Mouse (Mus musculus) heart, embryonic 15.5 days (tissue): Measurements from ENCODE around the gene Shisa8. TPM values are rescaled to one million over a fixed set of nuclear protein-coding genes. Genes with fewer than 3 reads are reported as not detected.

Experiments used
- ATAC-seq: fragments of 200-750 bp; cut with Nextera tagmentation; replicated peaks from 2 replicates; pipeline ENCODE4 v1.8.0; 2017; ENCODE audit warnings: low read depth, moderate TSS enrichment; ENCODE audit not compliant: insufficient number of reproducible peaks, insufficient read depth, low FRiP score
- H3K27ac ChIP-seq: fragments of 300-500 bp; sonication (generic); 2 replicates; pipeline ENCODE4 v1.5.1; 2015; ENCODE audit warnings: mild to moderate bottlenecking, inconsistent platforms
- H3K27me3 ChIP-seq: fragments of 300-500 bp; sonication (generic); 2 replicates; pipeline ENCODE4 v1.6.1; 2015; ENCODE audit warnings: inconsistent platforms
- H3K36me3 ChIP-seq: fragments of 300-500 bp; sonication (generic); 2 replicates; pipeline ENCODE4 v1.6.1; 2015; ENCODE audit warnings: mild to moderate bottlenecking, inconsistent platforms
- H3K4me1 ChIP-seq: fragments of 300-500 bp; sonication (generic); replicated peaks from 2 replicates; pipeline ENCODE4 v1.6.1; 2015; ENCODE audit warnings: inconsistent platforms
- H3K4me2 ChIP-seq: fragments of 300-500 bp; sonication (generic); 2 replicates; pipeline ENCODE4 v1.6.1; 2015; ENCODE audit warnings: inconsistent platforms, mild to moderate bottlenecking, moderate library complexity
- H3K4me3 ChIP-seq: fragments of 300-500 bp; sonication (generic); 2 replicates; pipeline ENCODE4 v1.5.1; 2015; ENCODE audit warnings: mild to moderate bottlenecking, inconsistent platforms
- H3K9ac ChIP-seq: fragments of 300-500 bp; sonication (generic); 2 replicates; pipeline ENCODE4 v1.6.1; 2015; ENCODE audit warnings: mild to moderate bottlenecking, inconsistent platforms
- H3K9me3 ChIP-seq: fragments of 300-500 bp; sonication (generic); replicated peaks from 2 replicates; pipeline ENCODE4 v1.6.1; 2016; ENCODE audit warnings: inconsistent platforms
- WGBS: fragments of 180-500 bp; shearing (Covaris S2); methylation state at CpG from one replicate; pipeline ENCODE4 v1.1.7; 2015; ENCODE audit warnings: mixed read lengths; 5-methylcytosine and 5-hydroxymethylcytosine counted together
- polyA plus RNA-seq: library from polyadenylated mRNA; unstranded; fragments of >200 nt; fragmentation: Nextera tagmentation; extraction: Ambion mirVana; gene quantifications from 2 replicates; pipeline ENCODE4 v1.2.1, GENCODE M21; 2015

Gene Shisa8
- polyA plus RNA-seq, 1 experiment from 2014 or later: 0.25 TPM

- no peaks in the 10 kb centered on the region for H3K9me3 ChIP-seq
- 22% methylated on average over 14 of the region's 14 CpGs for WGBS
- H3K27ac ChIP-seq: peak overlapping the region; percentile 76
- H3K9ac ChIP-seq: no peak overlapping the region
- peaks cover 33% of the 10 kb centered on the region for H3K36me3 ChIP-seq
- peak overlapping the region; percentile 32 for H3K4me2 ChIP-seq
- peak; percentile 81 for ATAC-seq
- no peak overlapping the region for H3K4me3 ChIP-seq
- H3K27me3 ChIP-seq: no peaks in the 10 kb centered on the region
- H3K4me1 ChIP-seq: peaks cover 54% of the 10 kb centered on the region
These were observed 26.5 kb downstream of the Shisa8 start for GRCm38 (mm10) chr15:82186131-82186530.

DNA sequence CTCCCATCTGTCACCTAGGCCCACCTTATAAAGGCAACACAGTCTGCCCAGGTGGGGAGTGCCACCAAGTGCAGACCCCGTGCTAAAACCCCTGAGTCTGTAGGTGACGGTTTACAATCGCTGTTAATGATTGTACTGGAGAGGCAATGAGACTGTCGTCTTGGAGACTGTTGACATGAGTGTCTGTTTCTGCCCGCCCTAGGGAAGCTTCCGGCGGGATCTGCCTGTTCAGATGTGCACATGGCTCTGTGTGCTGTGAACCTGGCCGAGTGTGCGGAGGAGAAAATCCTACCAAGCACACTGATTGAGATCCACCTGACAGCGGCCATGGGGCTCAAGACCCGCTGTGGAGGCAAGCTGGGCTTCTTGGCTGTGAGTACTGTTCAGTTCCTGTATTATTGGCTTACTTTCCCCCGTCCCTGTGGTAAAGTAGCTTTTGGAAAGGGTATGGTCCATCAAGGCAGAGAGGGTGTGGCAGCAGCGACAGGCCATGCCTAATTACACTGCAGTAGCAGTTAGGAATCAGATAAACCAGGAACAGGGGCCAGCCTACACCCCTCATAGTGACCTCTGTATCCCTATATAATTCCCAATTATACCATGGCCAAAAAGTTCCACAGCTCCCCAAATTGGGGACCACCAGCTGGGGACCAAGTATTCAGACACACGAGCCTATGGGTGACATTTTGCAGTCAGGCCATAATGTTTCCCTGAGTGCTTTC is 27.4 kb downstream of the Shisa8 start:
- WGBS: 83% methylated on average over 14 of the region's 14 CpGs
- Histone ChIP-seq H3K4me1 (peaks cover 61% of the 10 kb centered on the region), H3K9ac (no peak overlapping the region), H3K9me3 (no peaks in the 10 kb centered on the region), H3K36me3 (peaks cover 41% of the 10 kb centered on the region), H3K27ac (peak overlapping the region; percentile 76), H3K4me3 (no peak overlapping the region), H3K27me3 (no peaks in the 10 kb centered on the region), H3K4me2 (peak overlapping the region; percentile 32; the same call in 1 of the 2 replicates)
- ATAC-seq: no peak

DNA sequence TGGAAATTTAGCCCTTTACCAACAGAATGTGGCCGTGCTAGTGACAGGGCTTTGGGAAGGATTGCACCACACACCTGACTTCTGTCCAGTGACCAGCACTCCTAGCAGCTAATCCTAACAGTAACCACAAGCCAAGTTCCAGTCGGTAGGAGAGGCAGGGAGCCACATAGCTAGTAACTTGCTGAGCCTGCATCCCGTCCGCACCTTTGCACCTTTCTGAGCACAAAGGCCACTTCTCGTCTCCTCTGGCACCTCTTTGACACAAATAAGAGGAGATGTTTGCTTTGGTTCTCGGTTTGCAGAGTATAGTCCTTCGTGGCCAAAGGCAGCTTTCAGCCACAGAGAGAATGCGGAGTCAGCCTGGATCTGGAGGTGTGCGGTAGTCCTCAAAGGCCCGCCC is 28.0 kb downstream of the Shisa8 start:
- no peaks in the 10 kb centered on the region for H3K27me3 ChIP-seq
- peaks cover 63% of the 10 kb centered on the region for H3K4me1 ChIP-seq
- H3K36me3 ChIP-seq: peaks cover 47% of the 10 kb centered on the region
- 77% methylated on average over 10 of the region's 10 CpGs for WGBS
- ATAC-seq: no peak
- H3K4me2 ChIP-seq: no peak overlapping the region
- H3K27ac ChIP-seq: no peak overlapping the region
- no peaks in the 10 kb centered on the region for H3K9me3 ChIP-seq
- no peak overlapping the region for H3K9ac ChIP-seq
- H3K4me3 ChIP-seq: no peak overlapping the region

DNA sequence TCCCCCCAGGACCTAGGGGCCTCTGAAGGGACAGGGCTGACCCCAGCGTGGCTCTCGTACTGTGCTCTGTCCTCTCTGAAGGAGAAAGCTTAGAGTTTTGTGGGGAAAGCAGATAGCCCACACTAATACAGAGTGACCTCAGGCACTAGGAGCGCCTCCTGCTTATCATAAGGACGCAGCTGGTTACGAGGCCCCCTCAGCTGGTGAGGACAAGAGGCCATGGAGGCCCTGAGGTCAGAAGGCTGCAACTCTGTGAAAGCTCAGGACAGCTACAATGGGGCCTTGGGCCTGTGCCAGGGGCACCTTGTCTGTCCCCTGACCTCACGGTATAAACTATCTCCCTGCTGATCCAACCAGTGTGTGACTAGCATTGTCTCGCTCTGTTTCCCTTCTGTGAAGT is 28.4 kb downstream of the Shisa8 start:
- Histone ChIP-seq H3K4me3 (no peak overlapping the region), H3K27me3 (no peaks in the 10 kb centered on the region), H3K36me3 (peaks cover 52% of the 10 kb centered on the region), H3K4me2 (no peak overlapping the region), H3K4me1 (peaks cover 60% of the 10 kb centered on the region), H3K9me3 (no peaks in the 10 kb centered on the region), H3K27ac (no peak overlapping the region), H3K9ac (no peak overlapping the region)
- no peak for ATAC-seq
- 46% methylated on average over 7 of the region's 7 CpGs for WGBS

- Histone ChIP-seq H3K4me2 (no peak overlapping the region), H3K27me3 (no peaks in the 10 kb centered on the region), H3K9me3 (no peaks in the 10 kb centered on the region), H3K27ac (no peak overlapping the region), H3K4me1 (peaks cover 60% of the 10 kb centered on the region), H3K4me3 (no peak overlapping the region), H3K9ac (no peak overlapping the region), H3K36me3 (peaks cover 57% of the 10 kb centered on the region)
- no peak for ATAC-seq
- WGBS: 70% methylated on average over 10 of the region's 10 CpGs
These were observed 29.0 kb downstream of the Shisa8 start for GRCm38 (mm10) chr15:82183596-82183995.

GRCm38 (mm10) chr15:82182311-82182710 is 30.3 kb downstream of the Shisa8 start:
- Histone ChIP-seq H3K4me3 (no peak overlapping the region), H3K9me3 (no peaks in the 10 kb centered on the region), H3K27ac (no peak overlapping the region), H3K27me3 (no peaks in the 10 kb centered on the region), H3K36me3 (peaks cover 69% of the 10 kb centered on the region), H3K4me2 (no peak overlapping the region), H3K9ac (no peak overlapping the region), H3K4me1 (peaks cover 55% of the 10 kb centered on the region)
- WGBS: 94% methylated on average over 4 of the region's 4 CpGs
- ATAC-seq: no peak

DNA sequence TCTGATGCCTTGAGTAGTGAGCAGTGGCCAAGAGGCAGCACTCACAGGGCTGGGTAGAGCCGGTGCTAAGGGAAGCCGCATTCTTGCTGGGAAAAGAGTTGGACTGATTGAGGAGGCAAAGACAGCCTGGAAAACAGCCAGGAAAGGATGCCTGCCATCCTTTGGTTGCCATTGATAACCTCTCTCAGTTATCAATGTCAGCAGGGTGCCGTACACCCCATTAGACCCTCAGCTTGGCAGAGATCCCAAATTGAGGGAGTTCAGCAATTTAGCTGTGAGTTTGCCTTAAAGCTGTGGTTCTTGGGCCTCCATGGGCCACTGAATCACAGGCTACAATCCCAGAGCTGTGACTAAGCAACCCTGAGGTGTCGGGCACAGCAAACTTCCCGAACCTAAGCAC is 31.5 kb downstream of the Shisa8 start:
- H3K4me1 ChIP-seq: peaks cover 46% of the 10 kb centered on the region
- H3K27ac ChIP-seq: peak overlapping the region; percentile 44
- WGBS: 43% methylated on average over 5 of the region's 5 CpGs

GRCm38 (mm10) chr15:82177743-82178290 is 34.8 kb downstream of the Shisa8 start:
- H3K27me3 ChIP-seq: no peaks in the 10 kb centered on the region
- H3K9me3 ChIP-seq: no peaks in the 10 kb centered on the region
- no peak overlapping the region for H3K4me2 ChIP-seq
- H3K9ac ChIP-seq: no peak overlapping the region
- H3K36me3 ChIP-seq: peaks cover 94% of the 10 kb centered on the region
- H3K4me3 ChIP-seq: no peak overlapping the region
- H3K27ac ChIP-seq: no peak overlapping the region
- peaks cover 17% of the 10 kb centered on the region for H3K4me1 ChIP-seq
- 88% methylated on average over 7 of the region's 7 CpGs for WGBS
- no peak for ATAC-seq

More for the DNA sequence above, 31.5 kb downstream of the Shisa8 start:
- no peaks in the 10 kb centered on the region for H3K9me3 ChIP-seq
- no peaks in the 10 kb centered on the region for H3K27me3 ChIP-seq
- ATAC-seq: no peak
- H3K9ac ChIP-seq: no peak overlapping the region
- H3K4me2 ChIP-seq: no peak overlapping the region
- H3K4me3 ChIP-seq: no peak overlapping the region
- H3K36me3 ChIP-seq: peaks cover 77% of the 10 kb centered on the region

GRCm38 (mm10) chr15:82175091-82175490 is 37.5 kb downstream of the Shisa8 start:
- Histone ChIP-seq H3K27ac (no peak overlapping the region), H3K9ac (no peak overlapping the region), H3K27me3 (no peaks in the 10 kb centered on the region), H3K4me2 (no peak overlapping the region), H3K4me3 (no peak overlapping the region), H3K4me1 (peaks cover 18% of the 10 kb centered on the region), H3K9me3 (no peaks in the 10 kb centered on the region), H3K36me3 (peaks cover 85% of the 10 kb centered on the region)
- WGBS: 90% methylated on average over 9 of the region's 9 CpGs
- no peak for ATAC-seq

DNA sequence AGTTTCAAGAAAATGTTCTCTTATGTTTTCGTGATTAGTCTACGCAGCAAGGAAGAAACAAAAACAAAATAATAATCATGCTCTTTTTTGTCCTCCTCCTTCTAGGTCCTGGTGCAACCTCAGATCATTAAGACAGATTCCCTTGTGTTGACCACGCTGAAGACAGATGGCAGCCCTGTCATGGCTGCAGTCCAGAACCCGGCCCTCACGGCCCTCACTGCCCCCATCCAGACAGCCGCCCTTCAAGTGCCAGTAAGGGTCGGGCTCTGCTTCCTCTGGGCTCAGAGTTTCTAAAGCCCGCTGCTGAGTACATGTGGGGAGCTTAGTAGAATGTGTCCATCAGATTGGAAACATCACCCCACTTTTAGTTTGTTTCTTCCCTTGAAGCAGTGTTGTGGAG is 40.0 kb downstream of the Shisa8 start:
- Histone ChIP-seq H3K27me3 (no peaks in the 10 kb centered on the region), H3K4me1 (peaks cover 34% of the 10 kb centered on the region), H3K27ac (no peak overlapping the region), H3K9me3 (no peaks in the 10 kb centered on the region), H3K36me3 (peaks cover 61% of the 10 kb centered on the region), H3K4me2 (no peak overlapping the region), H3K9ac (no peak overlapping the region), H3K4me3 (no peak overlapping the region)
- no peak for ATAC-seq
- WGBS: 68% methylated on average over 8 of the region's 8 CpGs

- peak; percentile 33 for ATAC-seq
- H3K4me2 ChIP-seq: peak overlapping the region; percentile 26; the same call in 1 of the 2 replicates
- H3K4me3 ChIP-seq: no peak overlapping the region
- 75% methylated on average over 36 of the region's 36 CpGs for WGBS
- H3K9me3 ChIP-seq: no peaks in the 10 kb centered on the region
- H3K9ac ChIP-seq: no peak overlapping the region
- H3K4me1 ChIP-seq: peaks cover 49% of the 10 kb centered on the region
- peak overlapping the region; percentile 77 for H3K27ac ChIP-seq
- H3K36me3 ChIP-seq: peaks cover 43% of the 10 kb centered on the region
- H3K27me3 ChIP-seq: no peaks in the 10 kb centered on the region
These were observed 41.9 kb downstream of the Shisa8 start for GRCm38 (mm10) chr15:82170437-82171377.
